Mouse (Mus musculus): ENCODE measurements around the gene Tfap2a.

Gene Tfap2a

GRCm38 (mm10) chr13:40711661-40712525 lies 26.3 kb downstream of the Tfap2a start:
- no peak for DNase-seq

- no peak for DNase-seq
Observed at GRCm38 (mm10) chr13:40710062-40710342, 28.2 kb downstream of the Tfap2a start.

- DNase-seq, result no peak
Observed at GRCm38 (mm10) chr13:40709321-40710061, 28.7 kb downstream of the Tfap2a start.

GRCm38 (mm10) chr13:40708913-40709312 lies 29.3 kb downstream of the Tfap2a start:
- no peak for DNase-seq

GRCm38 (mm10) chr13:40708271-40708670 lies 29.9 kb downstream of the Tfap2a start:
- no peak for DNase-seq

GRCm38 (mm10) chr13:40707646-40708045 lies 30.5 kb downstream of the Tfap2a start:
- DNase-seq, result no peak

- DNase-seq, result no peak
Observed at GRCm38 (mm10) chr13:40706612-40707011, 31.6 kb downstream of the Tfap2a start.

GRCm38 (mm10) chr13:40705821-40706425 lies 32.3 kb downstream of the Tfap2a start:
- DNase-seq, result no peak

- DNase-seq, result no peak
Observed at GRCm38 (mm10) chr13:40704864-40705455, 33.2 kb downstream of the Tfap2a start.

- DNase-seq, result peak in 1 of 2 experiments; percentile 12
Observed at GRCm38 (mm10) chr13:40703982-40704501, 34.1 kb downstream of the Tfap2a start.

- no peak for DNase-seq
Observed at GRCm38 (mm10) chr13:40703123-40703797, 34.9 kb downstream of the Tfap2a start.

- no peak for DNase-seq
Observed at GRCm38 (mm10) chr13:40702361-40703122, 35.6 kb downstream of the Tfap2a start.

GRCm38 (mm10) chr13:40701691-40702090 lies 36.5 kb downstream of the Tfap2a start:
- no peak for DNase-seq

GRCm38 (mm10) chr13:40685790-40686189 lies 52.4 kb downstream of the Tfap2a start:
- DNase-seq, result no peak

GRCm38 (mm10) chr13:40676730-40677129 lies 61.4 kb downstream of the Tfap2a start:
- no peak for DNase-seq
